Mouse (Mus musculus): ENCODE measurements around the gene Nudt3.
A peak's percentile ranks its signal among the peaks of the same experiment; 100 is the strongest.

Gene Nudt3

DNA sequence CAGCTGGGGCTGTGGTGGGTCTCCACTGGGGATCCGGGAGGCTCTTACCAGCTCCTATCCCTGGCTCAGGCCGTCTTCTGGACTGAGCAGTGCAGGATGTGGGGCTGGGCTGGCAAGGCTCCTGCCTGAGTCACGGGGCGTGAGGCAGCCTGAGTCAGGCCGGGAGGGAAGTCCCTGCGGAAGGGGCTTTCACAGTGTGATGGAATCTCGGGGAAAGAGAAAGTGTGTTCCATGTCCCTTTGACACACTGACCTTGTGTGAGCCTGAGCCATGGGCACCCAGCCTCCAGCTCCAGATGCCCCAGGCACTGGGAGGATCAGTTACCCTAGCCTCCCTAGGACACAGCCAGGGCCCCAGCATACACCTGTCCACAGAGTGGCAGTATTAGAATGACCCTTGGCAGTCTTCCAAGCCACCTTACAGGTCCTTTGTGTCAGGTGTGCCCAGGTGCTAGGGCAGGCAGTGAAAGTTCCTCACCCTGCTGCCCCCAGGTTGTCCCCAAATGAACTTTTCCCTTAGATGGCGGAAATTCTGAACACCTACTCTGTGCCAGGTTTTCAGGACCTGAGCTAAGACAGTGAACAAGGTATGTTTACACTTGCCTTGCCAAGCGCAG is 75.9 kb downstream of the Nudt3 start:
- DNase-seq (ENCODE audit: low spot score), result no peak

DNA sequence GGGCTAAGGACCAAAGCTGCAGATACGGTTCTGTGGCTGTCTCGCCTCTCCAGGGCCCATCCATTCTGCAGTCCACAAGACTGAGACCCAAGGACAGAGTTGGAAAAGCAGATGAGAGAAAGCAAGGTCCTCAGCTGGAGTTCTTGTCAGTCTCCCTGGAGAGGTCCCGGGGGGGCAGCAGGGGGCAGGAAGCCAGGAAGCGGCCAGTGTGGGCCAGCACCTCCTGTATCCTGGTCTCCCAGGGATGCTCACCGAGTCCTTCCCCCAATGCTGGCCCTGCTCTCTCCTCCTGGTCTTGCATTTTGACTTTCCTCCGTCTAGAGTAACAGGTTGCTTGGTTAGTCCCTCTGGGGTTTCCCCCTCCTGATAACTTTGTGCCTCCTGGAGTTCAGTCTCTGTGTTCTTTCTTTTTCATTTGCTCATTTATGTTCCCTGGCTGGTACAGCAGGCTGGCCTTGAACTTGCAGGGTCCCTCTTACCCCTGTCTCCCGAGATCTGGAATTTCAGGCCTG is 76.7 kb downstream of the Nudt3 start:
- no peak for DNase-seq (ENCODE audit: low spot score)

DNA sequence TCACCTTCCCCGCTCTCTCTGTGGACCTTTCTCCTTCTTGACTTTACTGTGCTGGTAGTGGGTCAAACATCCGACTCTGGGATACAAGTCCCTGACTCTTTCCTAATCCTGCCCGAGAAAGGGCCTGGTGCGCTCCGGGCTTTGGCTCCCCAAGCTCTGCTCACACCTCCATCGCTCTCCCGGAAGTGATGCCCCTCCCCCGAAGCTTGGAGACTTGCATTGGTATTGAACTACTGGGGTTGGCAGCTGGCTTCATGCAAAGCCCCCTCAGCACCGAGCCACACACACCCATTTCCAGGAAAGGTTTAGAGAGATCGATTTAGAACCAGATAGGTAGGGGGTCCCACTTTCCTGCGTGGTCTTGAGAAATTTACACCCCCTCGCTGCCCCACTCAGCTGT is 77.3 kb downstream of the Nudt3 start:
- DNase-seq (ENCODE audit: low spot score), result no peak

DNA sequence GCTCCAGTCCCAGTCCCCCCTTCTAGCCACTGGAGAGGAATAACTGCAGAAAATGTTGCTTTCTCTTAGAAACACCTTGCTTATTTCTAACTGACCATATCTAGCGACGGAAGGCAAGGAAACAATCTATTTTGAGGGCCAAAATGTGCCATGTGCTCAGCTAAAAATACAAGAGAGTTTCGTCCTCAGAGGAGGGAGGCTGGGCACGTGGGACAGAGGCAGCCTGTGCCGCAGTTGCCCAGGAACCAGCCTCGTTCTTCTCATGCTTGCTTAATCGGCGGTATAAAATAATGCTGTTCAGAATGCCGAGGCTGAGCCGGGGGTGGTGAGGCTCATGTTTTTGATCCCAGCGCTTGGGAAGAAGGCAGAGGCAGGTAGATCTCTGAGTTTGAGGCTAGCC is 78.7 kb downstream of the Nudt3 start:
- DNase-seq (ENCODE audit: low spot score), result no peak

DNA sequence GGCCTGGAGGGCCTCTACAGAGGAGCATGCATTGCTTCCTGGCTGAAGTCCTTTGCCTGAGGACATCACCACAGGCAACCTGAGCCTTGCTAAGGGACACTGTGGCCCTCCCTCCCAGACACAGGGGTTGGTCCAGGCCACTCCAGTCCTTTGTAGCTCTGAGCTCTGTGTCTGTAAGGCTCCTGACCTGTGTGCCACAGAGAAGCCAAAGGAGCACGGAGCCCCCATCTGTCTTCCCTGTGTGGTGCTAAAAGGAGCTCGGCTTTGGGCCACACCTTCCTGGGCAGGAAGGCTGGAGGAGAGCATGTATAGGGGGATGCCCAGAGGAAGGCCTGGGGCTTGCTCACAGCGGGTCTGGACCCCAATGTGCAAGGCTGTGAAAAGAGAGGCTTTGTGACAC is 81.3 kb downstream of the Nudt3 start:
- DNase-seq (ENCODE audit: low spot score), result no peak

DNA sequence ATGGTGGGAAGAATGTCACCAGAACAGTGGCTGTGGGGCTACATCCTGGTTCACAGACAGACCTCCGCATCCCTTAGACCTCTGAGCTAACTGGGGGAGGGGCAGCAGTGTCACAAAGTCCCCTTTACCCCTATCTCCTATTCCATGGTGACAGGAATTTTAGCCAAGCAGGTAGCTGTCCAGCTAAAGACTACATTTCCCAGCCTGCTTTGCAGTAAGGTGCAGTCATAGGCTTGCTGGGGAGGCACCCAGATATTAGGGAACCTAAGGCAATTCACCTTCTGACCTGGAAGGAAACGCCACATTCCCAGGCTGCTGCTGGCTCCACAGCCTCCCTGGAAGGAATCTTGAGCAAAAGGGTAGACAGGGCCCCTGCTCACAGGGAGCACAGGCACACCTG is 82.0 kb downstream of the Nudt3 start:
- no peak for DNase-seq (ENCODE audit: low spot score)

DNA sequence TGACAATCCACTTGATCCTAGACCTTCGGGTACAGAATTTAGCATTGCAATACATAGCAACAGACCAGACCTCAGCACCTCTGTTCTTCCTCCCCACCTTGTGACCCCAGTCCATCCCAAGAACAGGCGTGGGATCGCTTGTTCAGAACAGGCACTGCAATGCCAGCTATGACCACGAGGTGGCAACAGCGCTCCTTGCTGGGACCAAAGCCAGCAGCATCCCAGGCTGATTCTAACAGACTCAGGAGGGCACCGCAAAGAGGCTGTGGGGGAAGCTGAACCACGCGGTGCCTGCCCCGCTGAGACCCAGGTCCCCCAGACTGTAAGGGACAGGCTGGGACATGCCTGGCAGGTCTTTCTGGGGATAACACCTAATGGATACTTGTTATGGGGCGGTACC is 88.6 kb downstream of the Nudt3 start:
- peak; percentile 81 for DNase-seq (ENCODE audit: low spot score)

DNA sequence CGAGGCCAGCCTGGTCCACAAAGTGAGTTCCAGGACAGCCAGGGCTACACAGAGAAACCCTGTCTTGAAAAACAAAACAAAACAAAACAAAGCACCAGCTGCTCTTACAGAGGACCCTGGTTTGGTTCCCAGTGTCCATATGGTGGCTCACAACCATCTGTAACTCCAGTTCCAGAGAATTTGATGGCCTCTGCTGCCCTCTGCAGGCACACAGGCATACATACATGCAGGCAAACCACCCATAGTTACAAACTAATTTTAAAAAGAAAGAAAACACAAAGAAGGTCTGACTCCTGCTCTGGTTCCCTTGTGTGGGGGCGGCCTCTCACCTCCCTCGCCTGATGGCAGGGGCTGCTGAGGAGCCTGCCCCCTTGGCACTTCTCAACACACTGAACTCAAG is 89.9 kb downstream of the Nudt3 start:
- no peak for DNase-seq (ENCODE audit: low spot score)

DNA sequence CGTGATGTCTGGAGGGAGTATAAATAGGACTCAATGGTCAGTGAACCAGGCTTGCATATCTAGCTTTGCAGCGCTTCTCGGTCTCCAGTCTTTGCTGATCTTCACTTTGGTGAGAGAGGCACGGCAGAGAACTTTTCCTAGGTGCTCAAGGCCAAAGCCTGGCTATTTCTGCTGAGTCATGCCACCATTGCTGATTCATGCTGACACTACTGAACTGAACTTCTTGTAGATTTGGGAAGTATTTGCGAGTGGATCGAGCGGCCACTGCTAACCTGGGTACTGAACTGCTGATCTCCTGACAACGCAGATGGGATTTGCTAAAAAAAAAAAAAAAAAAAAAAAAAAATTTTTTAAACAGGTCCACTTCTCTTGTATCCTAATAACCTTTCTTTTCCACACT is 91.2 kb downstream of the Nudt3 start:
- peak; percentile 40 for DNase-seq (ENCODE audit: low spot score)
